Mouse (Mus musculus) cerebellum, adult 11-12 months (tissue): ENCODE data around the gene Plod3.
A peak's percentile ranks its signal among the peaks of the same experiment; 100 is the strongest.
"Not testable (repeated sequence)": the region's sequence is repeated elsewhere in the genome, so short reads cannot be mapped to it uniquely, and the experiment has no call there.

Source experiments
- DNase-seq: peaks from one replicate; pipeline ENCODE4 v3.0.0; 2022

Gene Plod3

GRCm38 (mm10) chr5:136986695-136987137 lies at the start of gene Plod3:
Plod3 (plus strand) TSS chr5:136987019.
- peak; percentile 98 for DNase-seq

- DNase-seq: no peak
These were observed 49.2 kb upstream of the Plod3 start for GRCm38 (mm10) chr5:136937621-136938020.

- no peak for DNase-seq
These were observed 47.5 kb upstream of the Plod3 start for GRCm38 (mm10) chr5:136939284-136939683.

- not testable (repeated sequence) for DNase-seq
These were observed 46.8 kb upstream of the Plod3 start for GRCm38 (mm10) chr5:136940029-136940428.

GRCm38 (mm10) chr5:136940845-136941560 lies 45.8 kb upstream of the Plod3 start:
- DNase-seq: no peak

- DNase-seq: no peak
These were observed 44.0 kb upstream of the Plod3 start for GRCm38 (mm10) chr5:136942781-136943180.

- no peak for DNase-seq
These were observed 43.4 kb upstream of the Plod3 start for GRCm38 (mm10) chr5:136943382-136943781.

- DNase-seq: no peak
These were observed 41.7 kb upstream of the Plod3 start for GRCm38 (mm10) chr5:136945084-136945483.

- no peak for DNase-seq
These were observed 38.9 kb upstream of the Plod3 start for GRCm38 (mm10) chr5:136947874-136948273.

- DNase-seq: peak; percentile 20
These were observed 37.1 kb upstream of the Plod3 start for GRCm38 (mm10) chr5:136949551-136950336.

- no peak for DNase-seq
These were observed 36.3 kb upstream of the Plod3 start for GRCm38 (mm10) chr5:136950521-136950920.

GRCm38 (mm10) chr5:136952153-136952552 lies 34.7 kb upstream of the Plod3 start:
- no peak for DNase-seq

GRCm38 (mm10) chr5:136953015-136953414 lies 33.8 kb upstream of the Plod3 start, which contains the start of gene Fis1:
Fis1 (plus strand) TSS chr5:136953275.
- DNase-seq: peak; percentile 97

- peak; percentile 62 for DNase-seq
These were observed 33.3 kb upstream of the Plod3 start for GRCm38 (mm10) chr5:136953440-136953951.

GRCm38 (mm10) chr5:136955622-136956021 lies 31.2 kb upstream of the Plod3 start:
- no peak for DNase-seq

- DNase-seq: peak; percentile 13
These were observed 29.6 kb upstream of the Plod3 start for GRCm38 (mm10) chr5:136957250-136957649.

- DNase-seq: no peak
These were observed 27.7 kb upstream of the Plod3 start for GRCm38 (mm10) chr5:136958991-136959605.

GRCm38 (mm10) chr5:136960053-136960452 lies 26.8 kb upstream of the Plod3 start:
- peak; percentile 36 for DNase-seq

GRCm38 (mm10) chr5:136961334-136961982 lies 25.4 kb upstream of the Plod3 start:
- peak; percentile 61 for DNase-seq

- peak; percentile 91 for DNase-seq
These were observed 24.8 kb upstream of the Plod3 start for GRCm38 (mm10) chr5:136961983-136962461.

- DNase-seq: peak; percentile 81
These were observed 24.3 kb upstream of the Plod3 start for GRCm38 (mm10) chr5:136962501-136962900.

- DNase-seq: peak; percentile 56
These were observed 23.8 kb upstream of the Plod3 start for GRCm38 (mm10) chr5:136962966-136963540.
